Mouse (Mus musculus) forebrain, postnatal 0 days (tissue): Measurements from ENCODE around the gene Cd160. TPM values are rescaled to one million over a fixed set of nuclear protein-coding genes. Genes with fewer than 3 reads are reported as not detected.

Experiments used
- ATAC-seq: fragments of 200-750 bp; cut with Nextera tagmentation; 2 replicates; pipeline ENCODE4 v1.8.0; 2017; ENCODE audit warnings: mild to moderate bottlenecking, moderate library complexity
- DNase-seq: peaks from one replicate; pipeline ENCODE4 v3.0.0-alpha.2; 2015
- H3K27ac ChIP-seq: fragments of 300-500 bp; sonication (generic); 2 replicates; pipeline ENCODE4 v1.5.1; 2014; ENCODE audit warnings: low read depth, mild to moderate bottlenecking, antibody characterized with exemption, low read length, moderate library complexity, mixed read lengths
- H3K27me3 ChIP-seq: fragments of 300-500 bp; sonication (generic); 2 replicates; pipeline ENCODE4 v1.6.1; 2014; ENCODE audit warnings: mild to moderate bottlenecking, low read length, mixed read lengths; ENCODE audit not compliant: insufficient read depth
- H3K36me3 ChIP-seq: fragments of 300-500 bp; sonication (generic); 2 replicates; pipeline ENCODE4 v1.6.1; 2014; ENCODE audit warnings: mild to moderate bottlenecking, moderate library complexity; ENCODE audit not compliant: insufficient read depth
- H3K4me1 ChIP-seq: fragments of 300-500 bp; sonication (generic); 2 replicates; pipeline ENCODE4 v1.6.1; 2014; ENCODE audit warnings: antibody characterized with exemption; ENCODE audit not compliant: insufficient read depth
- H3K4me2 ChIP-seq: fragments of 300-500 bp; sonication (generic); 2 replicates; pipeline ENCODE4 v1.6.1; 2014; ENCODE audit warnings: low read depth, mild to moderate bottlenecking, moderate library complexity
- H3K4me3 ChIP-seq: fragments of 300-500 bp; sonication (generic); 2 replicates; pipeline ENCODE4 v1.5.1; 2014; ENCODE audit warnings: low read depth, low read length, mixed read lengths
- H3K9ac ChIP-seq: fragments of 300-500 bp; sonication (generic); 2 replicates; pipeline ENCODE4 v1.6.1; 2014; ENCODE audit warnings: mild to moderate bottlenecking
- H3K9me3 ChIP-seq: fragments of 300-500 bp; sonication (generic); 2 replicates; pipeline ENCODE4 v1.6.1; 2016; ENCODE audit warnings: low read length
- CTCF ChIP-seq: sonication (generic); IDR thresholded peaks from 2 replicates; pipeline ENCODE4 v1.5.1; 2016; ENCODE audit warnings: antibody characterized with exemption, control low read depth, low read depth
- WGBS: fragments of 180-500 bp; shearing (Covaris S2); extraction: QIAGEN DNeasy Blood & Tissue Kit; methylation state at CpG from one replicate; pipeline ENCODE4 v1.1.7; 2014; 5-methylcytosine and 5-hydroxymethylcytosine counted together
- polyA plus RNA-seq: library from polyadenylated mRNA; unstranded; fragments of >200 nt; fragmentation: Nextera tagmentation; extraction: Ambion mirVana; gene quantifications from 2 replicates; pipeline ENCODE4 v1.2.1, GENCODE M21; 2015
- total RNA-seq: library from RNA; depleted of rRNA; stranded (reverse); fragments of >200 nt; gene quantifications from 2 replicates; pipeline ENCODE4 v1.2.3, GENCODE M21; 2014

Cd160 gene
- total and polyA plus RNA-seq, 2 experiments from 2014 or later, result 0.10 TPM; not detected in 1

DNA sequence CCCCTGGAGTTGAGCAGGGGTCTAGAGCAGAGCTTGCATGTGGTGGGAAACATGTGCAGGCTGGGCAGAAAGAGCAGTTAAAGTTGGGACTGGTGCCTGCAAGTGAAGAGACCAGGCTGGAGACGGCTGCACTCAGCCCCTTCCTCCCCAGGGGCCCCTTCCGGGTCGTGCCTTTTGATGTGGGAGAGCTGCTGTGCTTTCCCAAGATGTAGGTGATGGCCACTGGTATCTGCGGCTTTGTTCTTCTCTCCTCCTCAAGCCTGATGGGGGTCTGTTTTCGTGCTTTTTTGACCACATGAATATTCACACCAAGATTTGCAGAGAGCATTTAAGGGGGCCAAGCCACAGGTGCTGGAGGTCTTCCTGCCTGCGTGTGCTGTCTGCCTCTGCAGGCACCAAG is 18.5 kb upstream of the Cd160 start:
- Histone ChIP-seq H3K4me3 (no peak overlapping the region), H3K9me3 (no peaks in the 10 kb centered on the region), H3K4me2 (no peak overlapping the region), H3K9ac (no peak overlapping the region), H3K27ac (no peak overlapping the region), H3K36me3 (no peaks in the 10 kb centered on the region), H3K4me1 (no peaks in the 10 kb centered on the region), H3K27me3 (no peaks in the 10 kb centered on the region)
- WGBS, result 55% methylated on average over 6 of the region's 6 CpGs
- DNase-seq, result no peak
- TF ChIP-seq CTCF, result no peak
- no peak for ATAC-seq

DNA sequence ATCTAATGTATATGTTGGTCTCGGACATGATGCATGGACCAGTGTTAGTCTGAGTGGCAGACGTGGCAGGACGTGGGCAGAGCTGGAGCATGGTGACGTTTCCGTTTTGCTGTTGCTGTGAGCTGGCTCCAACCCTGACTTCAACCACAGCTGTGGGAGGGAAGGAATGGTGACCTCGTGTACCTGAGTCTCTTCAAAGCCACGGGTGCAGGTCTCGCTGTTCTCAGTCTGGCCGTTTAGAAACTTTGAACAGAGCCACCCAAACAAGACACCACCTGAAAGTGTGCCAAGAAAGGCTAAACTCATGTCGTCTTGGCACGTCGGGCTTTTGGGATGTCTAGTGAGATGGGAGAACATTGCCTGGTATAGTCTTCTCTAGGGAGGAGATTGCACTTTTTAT is 17.8 kb upstream of the Cd160 start:
- no peak for ATAC-seq
- no peaks in the 10 kb centered on the region for H3K4me1 ChIP-seq
- H3K9ac ChIP-seq, result no peak overlapping the region

DNA sequence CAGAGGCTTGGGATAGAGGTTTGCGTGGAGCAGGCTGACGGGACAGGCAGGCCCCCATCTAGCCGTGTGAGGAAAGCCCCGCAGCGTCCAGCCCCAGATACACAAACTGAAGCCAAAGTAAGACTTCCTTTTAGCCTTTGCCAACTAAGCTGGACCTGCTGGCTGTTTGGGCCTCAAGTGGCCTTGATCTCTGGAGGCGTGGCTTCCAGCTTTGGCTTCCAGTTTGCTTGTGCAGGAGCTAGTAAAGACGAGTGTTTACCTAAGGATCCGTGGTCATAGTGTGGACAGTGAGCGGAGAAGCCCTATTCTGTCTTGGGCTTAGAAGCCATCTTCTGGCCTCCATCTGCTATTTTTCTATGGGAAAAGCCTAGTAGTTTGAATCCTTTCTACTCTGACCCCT is 16.7 kb upstream of the Cd160 start:
- DNase-seq, result no peak
- 82% methylated on average over 9 of the region's 9 CpGs for WGBS

More for the DNA sequence above, 17.8 kb upstream of the Cd160 start:
- Histone ChIP-seq H3K27ac (no peak overlapping the region), H3K4me2 (no peak overlapping the region), H3K36me3 (no peaks in the 10 kb centered on the region), H3K9me3 (no peaks in the 10 kb centered on the region), H3K4me3 (no peak overlapping the region), H3K27me3 (no peaks in the 10 kb centered on the region)
- no peak for TF ChIP-seq CTCF
- WGBS, result 87% methylated on average over 12 of the region's 12 CpGs
- no peak for DNase-seq

DNA sequence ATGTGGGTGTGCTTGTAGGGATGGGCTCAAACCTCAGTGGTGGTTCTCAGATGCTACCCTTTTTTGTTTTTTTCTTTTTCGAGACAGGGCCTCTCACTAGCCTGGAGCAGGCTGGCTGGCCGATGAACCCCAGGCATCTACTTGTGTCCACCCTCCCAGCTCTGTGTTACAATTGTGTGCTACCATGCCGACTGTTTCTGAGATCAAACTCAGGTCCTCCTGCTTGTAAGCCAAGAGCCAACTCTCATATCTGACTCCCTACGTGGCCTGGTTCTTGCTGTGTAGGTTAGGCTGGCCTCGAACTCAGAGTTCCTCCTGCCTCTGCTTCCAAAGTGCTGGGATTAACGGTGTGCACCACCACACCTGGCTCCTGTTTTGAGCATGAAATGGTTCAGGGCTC is 16.0 kb upstream of the Cd160 start:
- ATAC-seq, result no peak
- 98% methylated on average over 6 of the region's 6 CpGs for WGBS

More for the DNA sequence above, 16.7 kb upstream of the Cd160 start:
- Histone ChIP-seq H3K27ac (no peak overlapping the region), H3K9me3 (no peaks in the 10 kb centered on the region), H3K9ac (no peak overlapping the region), H3K4me2 (no peak overlapping the region), H3K36me3 (no peaks in the 10 kb centered on the region), H3K4me1 (no peaks in the 10 kb centered on the region), H3K27me3 (no peaks in the 10 kb centered on the region), H3K4me3 (no peak overlapping the region)
- no peak for TF ChIP-seq CTCF
- ATAC-seq, result no peak

DNA sequence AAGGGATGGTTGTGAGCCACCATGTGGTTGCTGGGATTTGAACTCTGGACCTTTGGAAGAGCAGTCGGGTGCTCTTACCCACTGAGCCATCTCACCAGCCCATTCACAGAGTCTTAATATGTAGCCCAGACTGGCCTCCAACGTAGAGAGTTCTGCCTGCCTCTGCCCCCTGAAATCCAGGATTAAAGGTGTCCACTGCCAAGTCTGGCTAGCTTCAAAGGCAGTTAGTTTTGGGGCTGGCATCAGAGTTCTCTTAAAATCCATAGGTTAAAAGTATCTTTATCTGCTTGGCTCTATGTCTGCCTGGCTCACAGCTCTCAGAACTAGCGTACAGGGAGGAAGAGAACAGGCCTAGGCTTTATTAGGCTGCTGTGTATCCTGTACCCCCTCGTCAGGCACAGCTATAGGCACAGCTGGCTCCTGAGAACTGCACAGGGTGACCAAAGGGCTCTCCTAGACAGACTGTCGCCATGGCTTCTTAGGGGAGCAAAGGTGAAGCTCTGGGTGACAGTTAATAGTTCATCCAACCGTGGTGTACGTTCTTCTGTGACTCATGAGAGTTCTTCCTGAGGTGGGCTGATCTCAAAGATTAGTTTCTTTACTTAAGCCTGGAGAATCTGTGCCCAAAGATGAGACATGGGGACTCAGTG is 10.0 kb upstream of the Cd160 start:
- Histone ChIP-seq H3K4me1 (no peaks in the 10 kb centered on the region), H3K4me3 (no peak overlapping the region), H3K27ac (no peak overlapping the region), H3K4me2 (no peak overlapping the region), H3K9ac (no peak overlapping the region), H3K9me3 (no peaks in the 10 kb centered on the region), H3K36me3 (no peaks in the 10 kb centered on the region), H3K27me3 (no peaks in the 10 kb centered on the region)
- TF ChIP-seq CTCF, result no peak
- WGBS, result 87% methylated on average over 7 of the region's 7 CpGs
- ATAC-seq (no peak), DNase-seq (no peak)

More for the DNA sequence above, 16.0 kb upstream of the Cd160 start:
- H3K4me2 ChIP-seq, result no peak overlapping the region
- H3K27me3 ChIP-seq, result no peaks in the 10 kb centered on the region
- H3K27ac ChIP-seq, result no peak overlapping the region
- no peak overlapping the region for H3K4me3 ChIP-seq
- no peak overlapping the region for H3K9ac ChIP-seq
- no peaks in the 10 kb centered on the region for H3K9me3 ChIP-seq
- no peaks in the 10 kb centered on the region for H3K4me1 ChIP-seq
- H3K36me3 ChIP-seq, result no peaks in the 10 kb centered on the region
- no peak for DNase-seq
- TF ChIP-seq CTCF, result no peak

DNA sequence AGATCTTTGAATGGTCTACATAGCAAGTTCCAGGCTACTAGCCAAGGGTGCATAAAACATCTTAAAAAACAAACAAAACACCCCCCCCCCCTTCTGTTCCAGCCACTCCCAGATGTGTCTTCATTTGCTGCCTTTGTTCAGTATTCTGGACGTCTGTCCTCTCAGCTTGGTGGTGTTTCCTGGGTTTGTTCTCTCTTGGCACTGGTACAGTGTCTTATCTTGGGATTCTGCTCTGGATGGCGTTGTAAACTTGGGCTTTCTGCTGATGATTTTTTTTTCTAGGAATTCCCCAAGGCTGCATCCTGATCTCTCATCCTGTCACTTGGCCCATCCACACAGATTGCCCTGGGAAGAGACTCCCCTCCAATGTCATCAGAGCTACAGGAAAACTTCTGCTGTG is 7.3 kb upstream of the Cd160 start:
- no peaks in the 10 kb centered on the region for H3K4me1 ChIP-seq
- no peaks in the 10 kb centered on the region for H3K9me3 ChIP-seq
- 63% methylated on average over 2 of the region's 2 CpGs for WGBS
- no peak for TF ChIP-seq CTCF
- H3K4me3 ChIP-seq, result no peak overlapping the region
- no peak for ATAC-seq
- no peak overlapping the region for H3K4me2 ChIP-seq
- no peaks in the 10 kb centered on the region for H3K27me3 ChIP-seq
- DNase-seq, result no peak
- no peak overlapping the region for H3K27ac ChIP-seq
- no peak overlapping the region for H3K9ac ChIP-seq
- H3K36me3 ChIP-seq, result no peaks in the 10 kb centered on the region

DNA sequence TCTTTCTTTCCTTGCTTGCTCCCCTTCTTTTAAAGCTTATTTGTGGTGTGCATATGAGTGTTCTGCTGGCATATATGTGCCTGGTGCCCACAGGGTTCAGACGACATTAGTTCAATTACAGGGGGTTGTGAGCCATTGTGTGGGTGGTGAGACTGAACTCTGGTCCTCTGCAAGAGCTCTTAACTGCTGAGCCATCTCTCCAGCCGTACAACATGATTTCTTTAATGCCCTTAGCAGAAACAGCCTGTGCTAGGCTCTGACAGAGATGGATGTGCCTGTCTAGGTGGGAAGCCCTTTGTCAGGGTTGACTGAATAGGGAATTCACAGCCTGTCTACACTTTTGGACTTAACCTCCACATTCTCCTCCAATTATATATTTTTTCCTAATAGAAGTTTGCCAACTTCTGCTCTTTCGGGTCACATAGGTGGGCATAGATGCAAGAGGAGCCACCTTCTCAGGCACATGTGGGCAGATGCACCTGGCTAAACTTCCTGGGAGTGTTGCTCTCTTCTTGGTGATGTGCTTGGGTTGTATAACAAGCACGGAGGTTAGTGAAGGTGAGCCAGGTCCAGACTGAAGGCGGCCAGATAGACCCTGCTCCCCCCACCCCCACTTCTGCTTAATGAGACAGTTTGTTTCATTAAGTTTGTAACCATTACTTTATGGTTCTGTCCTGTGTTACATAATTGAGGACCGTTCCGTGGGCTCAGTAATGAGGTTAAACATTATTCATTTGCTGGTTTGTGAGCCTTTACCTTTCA is 5.6 kb upstream of the Cd160 start:
- no peak for ATAC-seq
- Histone ChIP-seq H3K36me3 (no peaks in the 10 kb centered on the region), H3K9ac (no peak overlapping the region), H3K9me3 (no peaks in the 10 kb centered on the region), H3K4me2 (no peak overlapping the region), H3K4me3 (no peak overlapping the region), H3K27me3 (no peaks in the 10 kb centered on the region), H3K4me1 (no peaks in the 10 kb centered on the region), H3K27ac (no peak overlapping the region)
- TF ChIP-seq CTCF, result no peak
- 76% methylated on average over 7 of the region's 7 CpGs for WGBS
- DNase-seq, result no peak
